Mouse (Mus musculus): ENCODE data around the gene Nxph4.

DNA sequence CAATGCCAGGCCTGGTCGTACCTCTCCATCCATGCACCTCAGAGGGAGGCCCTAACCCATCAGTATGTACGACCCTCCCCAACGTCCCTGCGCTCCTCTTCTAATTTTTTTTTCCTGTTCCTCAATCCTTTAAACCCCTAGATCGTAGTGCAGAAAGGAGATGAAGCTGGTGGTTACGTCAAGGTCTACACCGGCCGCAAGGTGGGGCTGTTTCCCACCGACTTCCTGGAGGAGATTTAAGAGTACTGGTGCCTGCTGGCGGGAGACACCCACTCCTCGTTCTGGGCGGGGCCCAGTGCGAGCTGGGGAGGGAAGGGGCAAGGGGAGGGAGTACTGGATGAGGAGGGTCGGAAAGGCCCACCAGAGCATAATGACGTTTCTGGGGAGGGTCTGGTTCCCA, 26.1 kb downstream of the Nxph4 start:
- TF ChIP-seq CTCF (IDR thresholded peaks at IDR 0.05; ENCODE audit: low read depth, low read length) (peak; percentile 70), POLR2A (IDR thresholded peaks at IDR 0.05; ENCODE audit: borderline replicate concordance, low read depth, low read length) (no peak)

All from bone marrow macrophage, adult 2 months (primary cell).